Mouse (Mus musculus) cerebellum, adult 9-10 months (tissue): ENCODE data around the gene Casz1.

Experiments
- DNase-seq: peaks from one replicate; pipeline ENCODE4 v3.0.0; 2022

Casz1 gene

DNA sequence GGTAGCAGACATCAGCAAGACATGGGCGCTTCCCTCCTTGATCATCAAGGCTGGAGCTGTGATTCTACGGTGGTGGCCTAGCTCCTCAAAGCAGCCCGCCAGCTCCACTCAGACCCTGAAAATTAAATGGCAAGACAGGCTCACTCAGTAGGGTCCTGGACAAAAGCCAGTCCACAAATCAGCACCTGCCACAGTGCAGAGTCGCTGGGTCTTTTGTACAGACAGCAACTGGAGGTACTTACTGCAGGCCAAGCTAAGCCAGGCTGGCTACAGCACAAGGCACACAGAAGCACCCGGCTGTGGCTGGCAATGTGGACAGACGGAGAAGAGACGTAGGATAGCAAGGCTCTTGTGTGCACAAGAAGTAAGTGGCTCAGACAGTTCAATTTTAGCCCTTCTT lies 170.6 kb downstream of the Casz1 start:
- DNase-seq, result peak; percentile 30

DNA sequence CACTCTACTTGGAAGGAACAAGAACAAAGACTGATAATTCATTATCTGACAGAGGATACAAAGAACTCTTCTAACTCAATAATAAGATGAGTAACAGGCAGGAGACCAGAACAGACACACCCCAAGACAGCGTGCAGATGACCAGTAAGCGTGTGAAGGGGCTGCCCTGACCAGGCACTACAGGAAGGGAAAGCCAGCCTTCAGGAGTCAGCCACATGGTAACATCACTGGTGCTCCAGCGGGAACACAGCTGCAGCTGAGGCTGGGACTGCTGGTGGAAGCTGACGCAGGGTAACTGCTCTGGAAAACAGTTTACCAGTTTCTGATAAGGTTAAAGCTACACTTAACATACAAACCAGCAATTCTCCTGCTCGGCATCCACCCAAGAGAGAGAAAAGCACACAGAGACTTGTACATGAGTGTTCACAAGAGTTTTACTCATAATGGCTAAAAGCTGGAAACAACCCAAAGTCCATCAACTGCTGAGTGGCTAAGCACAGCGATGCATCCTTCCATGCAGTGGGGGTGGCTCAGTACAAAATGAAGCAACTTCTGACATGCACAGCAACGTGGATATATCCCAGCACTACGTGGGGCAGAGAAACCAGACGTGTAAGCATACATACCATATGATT lies 174.1 kb downstream of the Casz1 start:
- DNase-seq, result no peak

DNA sequence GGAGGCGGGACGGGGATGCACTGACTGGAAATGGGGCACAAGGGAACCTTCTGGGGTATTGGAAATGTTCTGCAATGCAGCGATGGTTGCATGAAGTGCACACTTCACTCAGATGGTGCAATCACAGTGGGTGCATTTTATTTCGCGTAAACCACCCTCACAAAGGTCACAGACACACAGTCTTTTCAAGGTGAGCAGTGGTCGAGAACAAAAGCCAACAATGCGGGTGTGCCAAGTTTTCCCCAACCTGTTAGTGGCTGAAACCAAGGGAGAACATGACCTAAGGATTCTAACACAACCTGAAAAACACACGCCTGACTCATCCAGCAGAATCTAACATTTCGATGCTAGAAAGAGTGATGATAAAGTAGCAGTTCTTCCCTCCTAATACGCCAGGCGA lies 174.7 kb downstream of the Casz1 start:
- no peak for DNase-seq

DNA sequence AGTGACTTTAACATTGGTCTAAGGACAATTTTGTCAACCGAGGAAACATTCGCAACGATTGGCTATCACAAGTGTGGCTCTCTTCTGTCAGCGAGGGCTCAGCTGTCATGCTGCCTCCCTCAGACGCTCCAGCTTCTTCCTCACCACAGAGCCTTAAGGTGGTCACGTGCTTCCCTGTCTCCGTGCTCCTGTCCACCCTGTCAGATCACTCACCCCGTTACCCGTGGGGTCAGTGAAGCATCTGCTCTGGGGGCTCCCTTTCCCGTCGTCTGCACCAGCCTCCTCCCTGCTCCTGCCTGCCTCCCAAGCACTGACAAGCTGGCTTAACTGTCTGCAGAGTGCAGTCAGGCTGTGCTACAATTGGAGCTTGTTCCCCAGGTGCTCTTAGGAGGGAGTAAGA lies 175.6 kb downstream of the Casz1 start:
- DNase-seq, result no peak

DNA sequence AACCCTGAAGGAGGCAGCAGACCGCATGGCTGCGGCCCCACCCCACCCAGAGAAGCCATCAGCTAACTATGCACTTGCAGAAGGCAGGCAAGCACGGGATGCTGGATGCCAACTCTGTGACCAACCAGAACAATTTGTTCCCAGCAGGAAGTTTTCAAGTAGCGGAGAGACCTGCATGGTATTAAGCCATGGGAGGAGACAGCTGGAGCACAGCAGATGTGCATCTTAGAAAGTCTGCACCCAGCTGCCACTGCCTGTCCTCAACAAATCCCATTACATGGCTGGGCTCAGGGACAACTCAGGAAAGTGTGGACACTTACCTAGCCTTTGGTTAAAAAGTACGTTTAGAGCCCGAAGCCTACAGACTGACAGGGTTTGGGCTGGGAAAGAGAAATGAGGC lies 178.0 kb downstream of the Casz1 start:
- no peak for DNase-seq

DNA sequence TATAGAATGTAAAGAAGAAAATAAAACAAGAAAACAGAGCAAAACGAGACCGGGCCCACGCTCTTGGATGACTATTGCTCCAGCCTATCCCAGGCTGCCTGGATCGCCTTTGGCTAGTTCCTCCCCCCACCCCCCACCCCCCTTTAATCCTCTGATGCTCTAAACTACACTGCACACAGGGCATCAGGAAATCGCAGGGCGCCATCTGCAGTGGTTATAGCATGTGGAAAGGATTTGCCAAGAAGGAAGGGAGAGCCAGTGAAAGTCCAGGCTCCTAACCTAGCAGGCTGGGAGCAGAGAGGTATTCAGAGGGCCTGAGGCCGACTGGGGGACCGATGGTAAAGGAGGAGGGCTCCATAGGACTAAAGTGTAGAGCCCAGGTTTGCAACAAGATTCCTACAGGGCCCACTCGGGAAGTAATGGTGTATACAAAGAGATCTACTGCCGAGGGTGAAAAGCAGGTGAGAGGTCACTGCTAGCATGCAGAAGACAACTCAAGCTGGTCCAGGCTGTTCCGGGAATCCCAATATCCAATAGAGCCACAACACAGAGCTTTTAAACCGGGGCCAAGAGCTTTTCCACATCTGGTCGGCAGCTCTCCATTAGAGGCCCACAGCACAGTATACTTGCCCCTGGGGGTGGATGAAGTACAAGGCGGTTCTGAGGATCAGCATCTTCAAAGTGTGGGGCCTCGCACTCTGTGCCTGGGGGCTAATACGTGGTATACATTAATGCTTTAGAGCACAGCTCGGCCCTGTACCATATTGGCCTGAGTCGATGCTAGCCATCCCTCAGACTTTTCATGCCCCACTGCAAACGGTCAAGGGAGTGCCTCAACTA lies 180.7 kb downstream of the Casz1 start:
- DNase-seq, result no peak

DNA sequence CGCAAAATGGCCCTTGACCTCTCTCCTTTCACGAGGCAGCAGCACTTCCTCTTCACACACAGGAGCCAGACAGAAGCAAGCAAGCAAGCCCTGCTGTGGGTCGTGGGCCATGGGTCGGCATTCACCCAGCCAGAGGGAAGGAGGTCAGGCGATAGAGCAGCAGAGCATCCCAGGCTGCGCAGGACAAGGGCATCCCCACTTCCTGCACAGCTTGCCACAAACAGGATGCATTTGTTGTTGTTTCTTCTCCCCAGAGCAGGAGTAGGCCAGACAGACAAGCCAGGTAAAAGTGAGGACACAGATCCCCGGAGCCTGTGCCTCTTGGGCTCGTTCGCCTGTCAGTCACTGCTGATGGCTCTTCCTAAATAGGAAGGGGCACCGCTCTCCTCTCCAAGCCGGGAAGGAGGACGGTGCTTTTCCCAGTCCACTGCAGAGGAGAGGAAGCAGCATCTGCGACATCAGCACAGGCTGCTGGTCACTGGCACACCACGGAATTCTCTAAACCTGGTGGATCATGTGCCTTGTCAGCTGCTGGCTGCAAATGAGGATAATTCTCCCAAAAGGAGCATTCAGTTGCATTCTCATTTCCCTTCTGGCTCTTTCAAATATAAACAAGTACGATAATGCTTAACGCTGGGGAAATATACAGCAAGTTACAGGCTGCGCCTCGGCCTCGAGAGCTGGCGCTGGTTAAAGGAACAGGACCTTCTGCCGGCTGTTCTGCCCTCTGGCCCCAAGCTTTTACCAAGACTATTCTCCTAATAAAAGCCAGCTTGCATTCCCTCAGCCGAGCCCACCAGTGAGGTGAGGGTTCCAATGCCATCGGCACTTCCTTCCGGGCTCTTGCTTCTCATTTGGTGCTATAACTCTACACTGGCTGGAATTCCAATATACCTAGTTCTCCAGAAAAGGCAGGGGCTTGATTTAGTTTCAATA lies 181.6 kb downstream of the Casz1 start:
- DNase-seq, result no peak

DNA sequence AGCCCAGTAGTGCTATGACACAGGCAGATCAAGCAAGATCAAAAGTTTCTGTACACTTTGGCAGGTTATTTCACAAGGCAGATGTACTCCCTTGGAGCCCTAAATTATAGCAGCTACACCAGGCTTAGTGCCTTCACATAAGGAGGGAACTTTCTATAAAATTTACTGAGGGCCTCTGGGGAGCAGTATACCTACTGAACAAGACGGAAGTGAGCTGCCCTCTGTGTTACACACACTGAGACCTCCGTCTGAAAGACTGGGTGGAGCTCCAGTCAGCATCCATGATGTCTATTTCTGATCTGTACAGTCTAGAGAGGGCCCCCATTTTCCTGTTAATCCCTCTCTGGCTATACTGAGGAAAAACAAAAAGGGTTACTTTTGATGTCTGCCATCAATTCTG lies 185.8 kb downstream of the Casz1 start:
- no peak for DNase-seq

DNA sequence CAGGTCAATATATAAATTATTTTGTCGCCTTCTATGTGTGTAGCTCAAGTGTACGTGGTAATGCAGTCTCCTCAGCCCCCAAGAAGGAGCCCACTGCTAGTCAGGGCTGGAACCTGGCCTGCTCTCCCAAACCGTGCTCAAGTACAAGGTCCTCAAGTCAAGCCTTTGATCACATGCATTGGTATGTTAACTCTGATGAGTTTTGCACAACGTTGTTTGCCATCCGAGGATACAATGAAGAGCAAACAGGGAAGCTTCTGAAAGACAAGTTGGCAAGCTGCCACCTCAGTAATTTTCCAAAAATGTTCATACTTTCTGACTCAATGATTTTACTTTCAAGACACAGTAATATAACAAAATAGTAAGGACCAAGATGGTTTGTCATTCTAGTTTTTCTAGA lies 189.7 kb downstream of the Casz1 start:
- no peak for DNase-seq

DNA sequence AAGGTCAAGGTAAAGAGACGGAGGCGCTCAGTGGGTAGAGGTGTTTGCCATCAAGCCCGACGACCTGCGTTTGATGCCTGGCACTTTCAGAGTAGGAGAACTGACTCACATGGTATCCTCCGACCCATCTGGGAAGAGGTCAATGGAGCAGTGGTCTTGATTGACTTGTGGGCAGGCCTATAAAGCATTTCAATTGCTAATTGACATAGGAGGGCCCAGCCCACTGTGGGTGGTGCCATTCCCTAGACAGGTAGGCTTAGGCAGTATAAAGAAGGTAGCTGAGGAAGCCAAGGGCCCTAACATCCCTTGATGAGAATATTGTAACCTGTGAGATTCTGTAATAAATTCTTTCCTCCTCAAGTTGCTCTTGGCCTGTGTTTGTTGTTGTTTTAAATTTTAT lies 196.5 kb downstream of the Casz1 start:
- DNase-seq, result no peak

DNA sequence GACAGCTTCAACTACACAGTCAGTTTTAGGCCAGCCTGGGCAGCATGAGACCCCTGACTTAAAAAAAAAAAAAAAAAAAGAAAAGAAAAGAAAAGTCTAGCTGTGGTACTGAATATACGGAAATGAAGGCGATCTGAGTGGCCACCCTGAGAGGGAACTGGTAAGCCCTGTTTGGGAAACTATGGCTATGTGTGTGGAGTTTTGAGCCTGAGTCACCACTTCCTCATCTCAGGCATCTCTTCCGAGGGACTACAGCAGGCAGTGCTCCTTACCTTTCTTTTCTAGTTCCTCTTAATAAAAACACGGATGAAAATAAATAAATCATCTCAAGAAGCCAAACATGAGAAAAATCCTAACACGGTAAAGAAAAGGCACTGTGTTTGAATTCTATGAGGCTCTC lies 197.3 kb downstream of the Casz1 start:
- DNase-seq, result no peak

DNA sequence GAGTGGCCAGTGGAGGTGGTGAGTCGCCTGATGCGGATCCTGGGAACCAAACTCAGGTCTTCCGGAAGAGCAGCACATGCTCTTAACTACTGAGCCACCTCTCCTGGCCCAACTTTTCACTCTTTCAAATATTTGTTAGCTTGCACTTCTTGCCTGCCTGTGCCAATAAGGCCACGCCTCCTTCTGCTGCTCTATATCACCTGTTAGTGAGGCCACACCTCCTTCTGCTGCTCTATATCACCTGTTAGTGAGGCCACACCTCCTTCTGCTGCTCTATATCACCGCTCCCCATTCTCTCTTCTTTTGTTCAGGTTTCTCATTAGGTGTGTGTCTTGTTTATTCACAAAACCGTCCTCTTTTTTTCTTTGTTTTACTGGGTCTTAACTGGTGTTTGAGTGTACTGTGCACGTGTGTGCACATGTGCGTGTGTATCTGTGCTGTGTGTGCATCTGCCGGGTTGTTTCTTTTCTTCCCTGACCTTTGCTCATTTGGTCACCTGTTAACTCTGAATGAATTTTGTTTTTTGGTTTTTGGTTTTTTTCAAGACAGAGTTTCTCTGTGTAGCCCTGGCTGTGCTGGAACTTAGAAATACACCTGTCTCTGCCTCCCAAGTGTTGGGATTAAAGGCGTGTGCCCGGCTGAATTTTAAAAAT lies 198.3 kb downstream of the Casz1 start:
- no peak for DNase-seq
